Mouse (Mus musculus): ENCODE results near the gene Kdf1. TPM values are rescaled to one million over a fixed set of nuclear protein-coding genes. Genes with fewer than 3 reads are reported as not detected.

Kdf1 gene
- polyA plus RNA-seq, 1 experiment from 2014 or later, result 7.6 TPM

DNA sequence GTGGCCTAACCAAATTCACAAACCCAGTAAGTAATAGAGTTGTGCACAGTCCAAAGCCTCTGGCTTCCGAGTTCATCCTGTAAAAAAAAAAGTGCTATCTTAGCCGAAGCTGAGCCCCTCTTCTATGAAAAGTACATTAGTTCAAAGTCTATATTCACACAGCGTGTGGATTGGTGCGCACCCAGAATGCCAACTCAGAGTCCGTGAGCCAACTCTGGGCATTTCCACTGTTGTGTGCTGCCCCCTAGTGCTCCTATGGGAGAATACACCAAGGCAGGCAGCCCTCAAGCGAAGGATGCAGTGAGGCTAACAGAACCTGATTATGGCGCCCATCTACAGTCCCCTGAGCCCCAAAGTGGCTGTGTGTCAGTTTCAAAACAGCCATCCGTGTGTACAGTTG, 5.8 kb upstream of the Kdf1 start:
- DNase-seq (ENCODE audit: low spot score) (peak; percentile 84), ATAC-seq (replicated peaks; ENCODE audit: insufficient number of reproducible peaks, low FRiP score, low TSS enrichment, low read depth) (no peak)
- Histone ChIP-seq H3K9ac (replicated peaks; ENCODE audit: low read length) (no peak overlapping the region), H3K4me1 (ENCODE audit: control insufficient read depth, insufficient read depth, low read length) (no peaks in the 10 kb centered on the region), H3K27ac (replicated peaks; ENCODE audit: low read depth, low read length) (no peak overlapping the region), H3K4me3 (ENCODE audit: low read depth, low read length) (no peak overlapping the region), H3K4me2 (ENCODE audit: low read depth, low read length) (no peak overlapping the region), H3K9me3 (replicated peaks; ENCODE audit: control insufficient read depth, low read length) (no peaks in the 10 kb centered on the region), H3K36me3 (replicated peaks; ENCODE audit: control insufficient read depth, insufficient read depth, low read depth, low read length) (no peaks in the 10 kb centered on the region), H3K27me3 (ENCODE audit: control insufficient read depth, insufficient read depth, low read length) (peaks cover 7% of the 10 kb centered on the region; the same call in 1 of the 2 replicates)
- 13% methylated on average over 8 of the region's 8 CpGs for WGBS

DNA sequence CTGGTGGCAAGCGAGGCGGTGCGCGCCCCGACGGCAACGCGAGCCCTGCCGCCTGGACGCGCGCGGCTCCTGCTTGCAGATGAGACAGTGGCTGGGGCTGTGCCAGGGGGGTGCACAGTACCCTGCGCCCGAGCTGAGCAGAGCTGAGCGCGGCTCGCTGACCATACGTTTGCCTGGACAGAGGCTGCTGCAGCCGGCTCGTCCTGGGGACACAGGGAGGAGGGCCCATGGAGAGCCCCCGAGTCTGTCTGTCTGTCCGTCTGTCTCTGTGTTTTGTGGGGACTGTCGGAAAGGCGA, 554 bp downstream of the Kdf1 start:
- peak overlapping the region; percentile 54 for H3K9ac ChIP-seq (replicated peaks; ENCODE audit: low read length)
- 4% methylated on average over 21 of the region's 25 CpGs for WGBS
- H3K27ac ChIP-seq (replicated peaks; ENCODE audit: low read depth, low read length), result no peak overlapping the region
- H3K4me2 ChIP-seq (ENCODE audit: low read depth, low read length), result peak overlapping the region; percentile 48
- H3K4me3 ChIP-seq (ENCODE audit: low read depth, low read length), result peak overlapping the region; percentile 39
- H3K36me3 ChIP-seq (replicated peaks; ENCODE audit: control insufficient read depth, insufficient read depth, low read depth, low read length), result no peaks in the 10 kb centered on the region
- peaks cover 30% of the 10 kb centered on the region for H3K27me3 ChIP-seq (ENCODE audit: control insufficient read depth, insufficient read depth, low read length)
- no peaks in the 10 kb centered on the region for H3K9me3 ChIP-seq (replicated peaks; ENCODE audit: control insufficient read depth, low read length)
- ATAC-seq (replicated peaks; ENCODE audit: insufficient number of reproducible peaks, low FRiP score, low TSS enrichment, low read depth) (no peak), DNase-seq (ENCODE audit: low spot score) (no peak)
- H3K4me1 ChIP-seq (ENCODE audit: control insufficient read depth, insufficient read depth, low read length), result no peaks in the 10 kb centered on the region

DNA sequence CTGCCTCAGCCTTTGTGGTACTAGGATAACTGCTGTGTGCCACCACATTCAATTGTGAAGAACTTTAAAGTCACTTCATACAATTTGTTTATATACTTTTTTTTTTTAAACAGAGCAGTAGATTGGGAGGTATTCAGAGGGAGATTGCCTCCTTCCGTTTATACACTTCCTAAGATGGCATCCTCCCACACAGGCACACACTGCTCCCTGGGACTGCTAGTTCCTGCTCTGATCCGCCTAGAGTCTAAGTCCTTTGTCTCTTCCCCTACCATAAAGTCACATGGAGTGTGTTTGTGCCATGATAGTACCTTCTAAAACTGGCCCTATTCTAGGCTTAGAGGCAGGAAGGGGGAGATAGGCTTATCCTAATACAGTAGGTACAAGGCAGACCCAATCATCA, 2.7 kb downstream of the Kdf1 start:
- no peak overlapping the region for H3K27ac ChIP-seq (replicated peaks; ENCODE audit: low read depth, low read length)
- no peak overlapping the region for H3K9ac ChIP-seq (replicated peaks; ENCODE audit: low read length)
- H3K4me2 ChIP-seq (ENCODE audit: low read depth, low read length), result no peak overlapping the region
- WGBS, result 75% methylated on average over 2 of the region's 2 CpGs
- H3K36me3 ChIP-seq (replicated peaks; ENCODE audit: control insufficient read depth, insufficient read depth, low read depth, low read length), result no peaks in the 10 kb centered on the region
- H3K4me3 ChIP-seq (ENCODE audit: low read depth, low read length), result no peak overlapping the region
- H3K4me1 ChIP-seq (ENCODE audit: control insufficient read depth, insufficient read depth, low read length), result no peaks in the 10 kb centered on the region
- DNase-seq (ENCODE audit: low spot score), result no peak
- H3K9me3 ChIP-seq (replicated peaks; ENCODE audit: control insufficient read depth, low read length), result no peaks in the 10 kb centered on the region
- ATAC-seq (replicated peaks; ENCODE audit: insufficient number of reproducible peaks, low FRiP score, low TSS enrichment, low read depth), result no peak
- peaks cover 30% of the 10 kb centered on the region for H3K27me3 ChIP-seq (ENCODE audit: control insufficient read depth, insufficient read depth, low read length)

DNA sequence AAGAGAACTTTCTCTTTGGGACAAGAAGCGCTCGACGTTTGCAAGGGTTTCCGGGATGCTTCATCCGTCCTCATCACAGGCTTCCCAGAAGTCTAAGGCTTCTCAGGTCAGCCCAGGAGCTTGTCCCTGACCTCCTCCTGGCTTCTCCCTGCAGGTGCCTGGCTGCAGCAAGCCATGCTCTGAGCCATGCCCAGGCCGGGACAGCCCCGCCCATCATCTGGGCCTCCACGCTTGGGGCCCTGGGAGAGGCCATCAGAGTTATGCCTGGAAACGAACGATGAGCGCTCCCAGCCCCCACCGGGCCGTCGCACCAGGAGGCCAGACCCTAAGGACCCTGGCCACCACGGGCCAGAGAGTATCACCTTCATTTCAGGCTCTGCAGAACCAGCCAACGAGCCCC, 9.0 kb downstream of the Kdf1 start:
- H3K4me1 ChIP-seq (ENCODE audit: control insufficient read depth, insufficient read depth, low read length), result no peaks in the 10 kb centered on the region
- no peak for ATAC-seq (replicated peaks; ENCODE audit: insufficient number of reproducible peaks, low FRiP score, low TSS enrichment, low read depth)
- no peaks in the 10 kb centered on the region for H3K9me3 ChIP-seq (replicated peaks; ENCODE audit: control insufficient read depth, low read length)
- H3K4me2 ChIP-seq (ENCODE audit: low read depth, low read length), result no peak overlapping the region
- no peaks in the 10 kb centered on the region for H3K27me3 ChIP-seq (ENCODE audit: control insufficient read depth, insufficient read depth, low read length)
- 74% methylated on average over 16 of the region's 16 CpGs for WGBS
- H3K27ac ChIP-seq (replicated peaks; ENCODE audit: low read depth, low read length), result no peak overlapping the region
- no peak overlapping the region for H3K4me3 ChIP-seq (ENCODE audit: low read depth, low read length)
- peaks cover 3% of the 10 kb centered on the region; the same call in 1 of the 2 replicates for H3K36me3 ChIP-seq (replicated peaks; ENCODE audit: control insufficient read depth, insufficient read depth, low read depth, low read length)
- no peak for DNase-seq (ENCODE audit: low spot score)
- H3K9ac ChIP-seq (replicated peaks; ENCODE audit: low read length), result no peak overlapping the region

DNA sequence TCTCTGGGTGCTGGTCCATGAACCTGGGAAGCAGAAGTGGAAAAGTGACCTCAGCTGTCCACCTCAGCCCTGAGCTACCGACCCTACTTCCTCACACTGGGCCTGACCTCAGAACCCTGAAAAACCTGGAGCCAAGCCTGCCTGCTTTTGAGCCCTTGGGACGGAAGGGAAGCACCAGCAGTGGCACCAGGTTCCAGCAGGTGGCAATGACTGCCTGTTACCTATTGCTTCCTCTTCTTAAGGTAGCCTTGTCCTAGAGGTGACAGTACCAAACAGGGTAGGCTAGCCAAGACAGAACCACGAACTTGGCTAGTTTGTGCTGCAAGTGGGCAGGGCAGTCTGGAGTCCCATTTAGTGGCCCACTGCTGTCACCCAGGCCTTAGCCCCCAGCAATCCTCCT, 14.0 kb downstream of the Kdf1 start:
- Histone ChIP-seq H3K36me3 (replicated peaks; ENCODE audit: control insufficient read depth, insufficient read depth, low read depth, low read length) (peaks cover 11% of the 10 kb centered on the region), H3K27me3 (ENCODE audit: control insufficient read depth, insufficient read depth, low read length) (no peaks in the 10 kb centered on the region), H3K9me3 (replicated peaks; ENCODE audit: control insufficient read depth, low read length) (no peaks in the 10 kb centered on the region), H3K4me2 (ENCODE audit: low read depth, low read length) (no peak overlapping the region), H3K4me1 (ENCODE audit: control insufficient read depth, insufficient read depth, low read length) (no peaks in the 10 kb centered on the region), H3K27ac (replicated peaks; ENCODE audit: low read depth, low read length) (no peak overlapping the region), H3K9ac (replicated peaks; ENCODE audit: low read length) (no peak overlapping the region), H3K4me3 (ENCODE audit: low read depth, low read length) (no peak overlapping the region)
- DNase-seq (ENCODE audit: low spot score), result no peak
- 89% methylated on average over 3 of the region's 3 CpGs for WGBS
- no peak for ATAC-seq (replicated peaks; ENCODE audit: insufficient number of reproducible peaks, low FRiP score, low TSS enrichment, low read depth)

DNA sequence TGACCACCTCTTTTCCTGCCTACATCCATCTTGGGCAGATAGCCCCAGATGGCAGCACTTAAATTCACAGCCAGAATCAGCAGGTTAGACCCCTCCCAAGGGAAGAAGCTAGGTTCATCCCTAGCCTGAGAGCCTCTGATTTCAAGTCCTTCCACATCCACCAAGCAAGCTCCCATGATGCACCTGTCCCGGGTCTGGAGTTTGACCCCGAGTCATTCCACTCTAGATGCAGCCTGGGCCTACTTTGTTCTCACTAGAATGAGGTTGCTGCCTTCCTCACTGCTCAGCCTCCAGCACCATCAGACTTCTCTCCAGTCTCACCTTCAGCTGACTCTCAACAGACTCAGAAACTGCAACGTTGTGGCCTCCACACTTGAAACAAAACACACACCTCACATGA, 17.3 kb downstream of the Kdf1 start:
- Histone ChIP-seq H3K4me1 (ENCODE audit: control insufficient read depth, insufficient read depth, low read length) (no peaks in the 10 kb centered on the region), H3K9ac (replicated peaks; ENCODE audit: low read length) (no peak overlapping the region), H3K4me2 (ENCODE audit: low read depth, low read length) (no peak overlapping the region), H3K36me3 (replicated peaks; ENCODE audit: control insufficient read depth, insufficient read depth, low read depth, low read length) (peaks cover 15% of the 10 kb centered on the region), H3K27me3 (ENCODE audit: control insufficient read depth, insufficient read depth, low read length) (no peaks in the 10 kb centered on the region), H3K4me3 (ENCODE audit: low read depth, low read length) (no peak overlapping the region), H3K27ac (replicated peaks; ENCODE audit: low read depth, low read length) (no peak overlapping the region), H3K9me3 (replicated peaks; ENCODE audit: control insufficient read depth, low read length) (no peaks in the 10 kb centered on the region)
- DNase-seq (ENCODE audit: low spot score) (no peak), ATAC-seq (replicated peaks; ENCODE audit: insufficient number of reproducible peaks, low FRiP score, low TSS enrichment, low read depth) (no peak)
- WGBS, result 88% methylated on average over 3 of the region's 3 CpGs

DNA sequence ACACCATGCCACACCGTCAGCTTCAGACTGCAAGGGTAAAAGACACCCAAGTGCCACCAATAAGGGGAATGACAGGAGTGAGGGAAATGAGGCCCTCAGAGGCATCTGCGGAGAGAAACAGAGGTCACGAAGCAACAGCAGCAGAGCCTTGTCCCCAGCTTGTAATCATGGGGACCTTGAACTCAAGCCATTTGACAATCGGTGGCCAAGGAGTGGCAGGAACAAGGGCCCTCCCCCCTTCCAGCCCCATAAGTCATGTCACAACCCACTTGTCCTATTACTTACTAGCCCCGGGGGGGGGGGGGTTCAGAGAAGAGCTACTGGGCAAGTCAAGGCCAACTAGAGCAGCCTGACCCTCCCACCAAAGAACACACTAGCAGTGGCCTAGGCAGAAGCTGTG, 17.9 kb downstream of the Kdf1 start:
- H3K27ac ChIP-seq (replicated peaks; ENCODE audit: low read depth, low read length), result no peak overlapping the region
- H3K27me3 ChIP-seq (ENCODE audit: control insufficient read depth, insufficient read depth, low read length), result no peaks in the 10 kb centered on the region
- no peak overlapping the region for H3K4me3 ChIP-seq (ENCODE audit: low read depth, low read length)
- H3K9ac ChIP-seq (replicated peaks; ENCODE audit: low read length), result no peak overlapping the region
- WGBS, result 93% methylated on average over 5 of the region's 5 CpGs
- no peaks in the 10 kb centered on the region for H3K4me1 ChIP-seq (ENCODE audit: control insufficient read depth, insufficient read depth, low read length)
- no peak overlapping the region for H3K4me2 ChIP-seq (ENCODE audit: low read depth, low read length)
- peaks cover 15% of the 10 kb centered on the region for H3K36me3 ChIP-seq (replicated peaks; ENCODE audit: control insufficient read depth, insufficient read depth, low read depth, low read length)
- DNase-seq (ENCODE audit: low spot score) (no peak), ATAC-seq (replicated peaks; ENCODE audit: insufficient number of reproducible peaks, low FRiP score, low TSS enrichment, low read depth) (no peak)
- no peaks in the 10 kb centered on the region for H3K9me3 ChIP-seq (replicated peaks; ENCODE audit: control insufficient read depth, low read length)

DNA sequence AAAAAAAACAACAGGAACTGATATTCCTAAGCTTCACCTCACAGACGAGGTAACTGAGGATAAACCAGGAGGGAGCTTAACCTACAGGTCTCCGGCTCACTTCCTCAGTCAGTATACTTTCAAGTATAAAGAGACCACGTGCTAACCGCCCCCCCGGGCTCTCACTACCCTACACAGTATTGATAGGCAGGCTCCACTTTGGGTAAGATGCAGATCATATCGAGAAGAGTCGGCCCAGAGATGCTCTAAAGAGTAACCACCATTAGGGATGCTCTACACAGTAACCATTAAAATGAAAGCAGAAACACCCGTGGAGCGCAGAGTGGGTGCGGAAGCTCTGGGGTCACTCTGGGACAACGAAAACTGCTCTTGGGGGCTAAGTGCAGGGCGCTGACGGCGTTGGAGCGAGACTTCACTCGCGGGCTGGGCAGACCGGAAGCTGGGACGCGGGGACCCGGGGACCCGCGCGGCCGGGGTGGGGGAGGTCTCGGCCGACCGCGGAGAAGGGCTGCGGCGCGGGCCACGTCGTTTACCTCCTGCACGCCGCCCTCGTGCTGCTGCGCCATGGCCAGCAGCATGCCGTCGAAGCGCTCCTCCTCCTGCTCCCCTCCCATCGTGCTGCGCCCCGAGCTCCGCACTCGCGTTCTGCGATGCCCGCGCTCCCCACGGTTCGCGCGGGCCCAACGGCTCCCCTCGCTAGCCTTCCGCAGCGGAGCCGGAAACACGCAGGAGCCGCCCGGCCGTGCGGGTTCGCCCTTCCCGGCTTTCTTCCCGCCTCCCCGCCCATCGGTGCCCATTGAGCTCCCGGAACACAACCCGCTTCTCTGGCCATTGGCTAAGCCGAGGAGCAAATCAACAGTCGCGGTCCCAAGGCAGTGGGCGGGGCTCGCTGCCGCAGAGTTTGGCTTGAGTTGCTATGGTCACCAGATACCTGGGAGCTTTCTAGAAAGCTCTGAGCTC, 26.8 kb downstream of the Kdf1 start, which contains the start of gene Nudc:
TSS of gene Nudc (minus strand) at position 725 of the 960 bp plus-strand sequence.
- WGBS, result under 1% methylated on average over 69 of the region's 77 CpGs
- no peaks in the 10 kb centered on the region for H3K27me3 ChIP-seq (ENCODE audit: control insufficient read depth, insufficient read depth, low read length)
- H3K9me3 ChIP-seq (replicated peaks; ENCODE audit: control insufficient read depth, low read length), result no peaks in the 10 kb centered on the region
- H3K4me1 ChIP-seq (ENCODE audit: control insufficient read depth, insufficient read depth, low read length), result peaks cover 4% of the 10 kb centered on the region; the same call in 1 of the 2 replicates
- peak within 1 kb of the TSS; percentile 68 for H3K4me3 ChIP-seq (ENCODE audit: low read depth, low read length)
- ATAC-seq (replicated peaks; ENCODE audit: insufficient number of reproducible peaks, low FRiP score, low TSS enrichment, low read depth), result peak; percentile 96
- peak within 1 kb of the TSS; percentile 85 for H3K9ac ChIP-seq (replicated peaks; ENCODE audit: low read length)
- H3K36me3 ChIP-seq (replicated peaks; ENCODE audit: control insufficient read depth, insufficient read depth, low read depth, low read length), result 0 out of 2 replicates have a peak, but pooled peaks cover 3% of the 10 kb centered on the region
- peak within 1 kb of the TSS; percentile 59 for H3K4me2 ChIP-seq (ENCODE audit: low read depth, low read length)
- DNase-seq (ENCODE audit: low spot score), result peak; percentile 99
- H3K27ac ChIP-seq (replicated peaks; ENCODE audit: low read depth, low read length), result peak within 1 kb of the TSS; percentile 66

Data from embryonic facial prominence, embryonic 11.5 days (tissue).